Mouse (Mus musculus) lung, adult 2 months (tissue): ENCODE measurements at regions not wholly inside any gene's neighbourhood (a gene's known extent, or its start where the extent isn't known, plus 50 kb on each side); places are given as distances from the start of the nearest gene placed in this dataset.

Source experiments
- CTCF ChIP-seq: fragments of 200-500 bp; IDR thresholded peaks from 2 replicates; pipeline ENCODE4 v1.5.1; 2011; ENCODE audit warnings: mild to moderate bottlenecking, low read length, control low read depth; ENCODE audit not compliant: insufficient read depth
- POLR2A ChIP-seq: fragments of 200-500 bp; IDR thresholded peaks from 2 replicates; pipeline ENCODE4 v1.6.1; 2011; ENCODE audit warnings: low read depth, mild to moderate bottlenecking, control low read depth, low read length, borderline replicate concordance; ENCODE audit errors: extremely low read depth

DNA sequence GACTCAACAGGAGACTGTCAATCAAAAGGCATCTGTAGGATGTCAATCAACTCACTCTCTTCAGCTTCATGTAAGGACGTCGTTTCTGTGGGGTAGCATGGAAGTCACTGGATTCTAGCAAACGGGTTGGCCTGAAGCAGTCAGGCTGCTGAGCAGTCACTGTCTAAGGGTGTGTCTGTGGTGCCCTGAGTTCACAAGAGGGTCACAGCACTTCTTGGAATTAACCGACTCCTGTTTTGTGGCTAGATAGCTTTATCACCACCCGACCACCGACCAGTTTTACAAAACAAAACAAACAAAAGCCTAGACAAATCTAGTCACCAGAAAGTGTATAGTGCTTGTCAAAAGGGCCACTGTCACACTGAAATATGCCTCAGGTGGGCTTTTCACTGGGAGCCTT lies 226.4 kb upstream of the Irx3 start:
- TF ChIP-seq CTCF (no peak), POLR2A (no peak)
